Mouse (Mus musculus): ENCODE measurements at regions not wholly inside any gene's neighbourhood (a gene's known extent, or its start where the extent isn't known, plus 50 kb on each side); places are given as distances from the start of the nearest gene placed in this dataset.

GRCm38 (mm10) chr16:78684031-78684430 is 107.5 kb upstream of the D16Ertd472e start:
- no peaks in the 10 kb centered on the region for H3K9me3 ChIP-seq (replicated peaks; ENCODE audit: low read length)
- no peak overlapping the region for H3K27ac ChIP-seq (ENCODE audit: insufficient read depth, low read depth)
- H3K4me3 ChIP-seq (replicated peaks in 1 of 3; ENCODE audit: low read depth in 2 of 3, low read length in 2 of 3, poor library complexity in 1 of 3): no peak overlapping the region
- dilution Hi-C loops (cut with MboI; ENCODE audit: extremely low pct_ligation_motif_present, extremely low pct_unique_long_range_greater_than_20kb, low sequenced_read_pairs): no loop called here
- DNase-seq (ENCODE audit: extremely low read depth): no peak
- TF ChIP-seq ZMIZ1 (IDR thresholded peaks at IDR 0.05; ENCODE audit: low read depth, low read length) (no peak), IRF4 (IDR thresholded peaks at IDR 0.05; ENCODE audit: low read depth, low read length) (no peak), NRF1 (IDR thresholded peaks at IDR 0.05; ENCODE audit: low read depth, low read length) (no peak), MAFK (IDR thresholded peaks at IDR 0.05; ENCODE audit: insufficient replicate concordance, low read length) (no peak), CHD2 (IDR thresholded peaks at IDR 0.05; ENCODE audit: low read length) (no peak)
- no peaks in the 10 kb centered on the region for H3K27me3 ChIP-seq (replicated peaks)
- H3K79me2 ChIP-seq (replicated peaks; ENCODE audit: control insufficient read depth, extremely low read depth, insufficient read depth, poor library complexity, severe bottlenecking): no peaks in the 10 kb centered on the region
- in situ Hi-C loops (cut with MboI; ENCODE audit: low pct_ligation_motif_present, low pct_unique_long_range_greater_than_20kb, low sequenced_read_pairs): no loop called here
- H3K9ac ChIP-seq (ENCODE audit: insufficient read depth, low read depth): no peak overlapping the region
- no peaks in the 10 kb centered on the region for H3K36me3 ChIP-seq (replicated peaks in 1 of 2; ENCODE audit: control insufficient read depth in 1 of 2, insufficient read depth in 1 of 2, low read length in 1 of 2)
- H3K4me2 ChIP-seq (ENCODE audit: insufficient read depth, low read depth, poor library complexity, severe bottlenecking): no peak overlapping the region
- H3K4me1 ChIP-seq (ENCODE audit: control insufficient read depth in 1 of 2, insufficient read depth in 2 of 2): no peaks in the 10 kb centered on the region

DNA sequence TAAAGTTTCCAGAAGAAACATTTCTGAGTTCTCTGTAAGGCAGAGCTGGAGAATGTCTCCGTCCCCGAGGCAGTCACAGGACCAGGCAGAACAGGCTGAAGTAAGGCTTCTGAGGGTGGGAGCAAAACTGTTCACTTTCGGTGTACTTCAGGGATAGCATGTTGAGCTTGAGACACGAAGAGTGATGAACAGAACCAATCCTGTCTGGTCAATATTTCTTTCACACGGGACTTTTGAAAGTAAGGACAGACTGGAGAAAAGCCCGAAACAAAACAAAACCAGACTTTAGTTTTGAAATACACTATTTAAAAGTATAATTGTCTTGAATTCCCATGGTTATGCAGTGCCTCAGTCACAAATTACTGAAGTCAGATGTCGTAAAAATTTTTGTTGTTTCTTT is 84.6 kb upstream of the D16Ertd472e start:
- Histone ChIP-seq H3K27me3 (replicated peaks) (peaks cover 2% of the 10 kb centered on the region), H3K4me2 (ENCODE audit: insufficient read depth, low read depth, poor library complexity, severe bottlenecking) (peak overlapping the region; percentile 74), H3K79me2 (replicated peaks; ENCODE audit: control insufficient read depth, extremely low read depth, insufficient read depth, poor library complexity, severe bottlenecking) (no peaks in the 10 kb centered on the region), H3K9ac (ENCODE audit: insufficient read depth, low read depth) (no peak overlapping the region), H3K27ac (ENCODE audit: insufficient read depth, low read depth) (no peak overlapping the region), H3K4me1 (ENCODE audit: control insufficient read depth in 1 of 2, insufficient read depth in 2 of 2) (peaks cover 0 to 3% of the 10 kb centered on the region in 2 experiments; a peak in 1 of 4 replicates), H3K9me3 (replicated peaks; ENCODE audit: low read length) (no peaks in the 10 kb centered on the region), H3K4me3 (replicated peaks in 1 of 3; ENCODE audit: low read depth in 2 of 3, low read length in 2 of 3, poor library complexity in 1 of 3) (no peak overlapping the region), H3K36me3 (replicated peaks in 1 of 2; ENCODE audit: control insufficient read depth in 1 of 2, insufficient read depth in 1 of 2, low read length in 1 of 2) (no peaks in the 10 kb centered on the region)
- DNase-seq (ENCODE audit: extremely low read depth): no peak
- no peak for TF ChIP-seq PAX5 (IDR thresholded peaks at IDR 0.05; ENCODE audit: low read length)
- no peak for TF ChIP-seq JUN (IDR thresholded peaks at IDR 0.05; ENCODE audit: insufficient read depth, low read depth, low read length)
- TF ChIP-seq USF2 (conservative IDR thresholded peaks at IDR 0.05; ENCODE audit: low read depth, low read length): no peak
- no peak for TF ChIP-seq MXI1 (IDR thresholded peaks at IDR 0.05; ENCODE audit: low read depth, low read length)
- TF ChIP-seq BHLHE40 (IDR thresholded peaks at IDR 0.05; ENCODE audit: low read depth, low read length): no peak
- TF ChIP-seq POLR2AphosphoS2 (IDR thresholded peaks at IDR 0.05; ENCODE audit: low read depth, low read length): no peak
- TF ChIP-seq ZC3H11A (IDR thresholded peaks at IDR 0.05; ENCODE audit: low read depth, low read length): no peak
- TF ChIP-seq RCOR1 (conservative IDR thresholded peaks at IDR 0.05; ENCODE audit: low read depth, low read length): no peak
- no peak for TF ChIP-seq ZNF384 (IDR thresholded peaks at IDR 0.05; ENCODE audit: low read depth, low read length)
- TF ChIP-seq MAX (IDR thresholded peaks at IDR 0.05; ENCODE audit: low read length): no peak
- no peak for TF ChIP-seq E2F4 (IDR thresholded peaks at IDR 0.05; ENCODE audit: insufficient replicate concordance, low read depth, low read length)
- TF ChIP-seq NRF1 (IDR thresholded peaks at IDR 0.05; ENCODE audit: low read depth, low read length): no peak
- TF ChIP-seq CTCF (conservative IDR thresholded peaks at IDR 0.05 in 1 of 2, IDR thresholded peaks at IDR 0.05 in 1 of 2; ENCODE audit: low read depth in 2 of 2, low read length in 2 of 2): no peak
- no peak for TF ChIP-seq GABPA (IDR thresholded peaks at IDR 0.05; ENCODE audit: insufficient replicate concordance, low read depth, low read length)
- TF ChIP-seq ZKSCAN1 (IDR thresholded peaks at IDR 0.05; ENCODE audit: borderline replicate concordance, low read depth, low read length): no peak
- no peak for TF ChIP-seq SMC3 (IDR thresholded peaks at IDR 0.05; ENCODE audit: low read depth, low read length)
- dilution Hi-C loops (cut with MboI; ENCODE audit: extremely low pct_ligation_motif_present, extremely low pct_unique_long_range_greater_than_20kb, low sequenced_read_pairs): no loop called here
- in situ Hi-C loops (cut with MboI; ENCODE audit: low pct_ligation_motif_present, low pct_unique_long_range_greater_than_20kb, low sequenced_read_pairs): no loop called here

All from CH12.LX (cell line).